Mouse (Mus musculus) lung, postnatal 10 days (tissue): ENCODE results near the gene Ppif.
A peak's percentile ranks its signal among the peaks of the same experiment; 100 is the strongest.

Experiments used
- DNase-seq: peaks from one replicate; pipeline ENCODE4 v3.0.0; 2021

The Ppif gene

DNA sequence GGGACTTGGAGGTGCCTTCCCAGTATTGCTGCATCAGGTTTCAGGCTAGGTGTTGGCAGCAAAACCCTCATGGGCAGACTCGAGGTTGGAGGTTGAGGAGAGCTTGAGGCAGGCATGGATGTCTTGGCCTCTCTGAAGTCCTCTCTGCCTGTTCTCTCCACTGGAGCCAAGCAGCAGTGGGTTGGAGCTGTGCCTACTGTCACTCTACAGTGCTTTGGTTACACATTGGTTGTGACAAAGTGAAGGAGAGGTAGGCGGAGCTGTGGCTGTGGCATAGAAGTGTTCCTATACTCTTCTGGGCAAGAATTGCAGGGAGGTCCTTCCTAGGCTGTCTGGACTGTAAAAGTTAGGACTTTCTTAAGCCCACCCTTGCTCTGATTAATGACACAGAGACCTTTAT is 2.4 kb downstream of the Ppif start:
- DNase-seq: no peak

DNA sequence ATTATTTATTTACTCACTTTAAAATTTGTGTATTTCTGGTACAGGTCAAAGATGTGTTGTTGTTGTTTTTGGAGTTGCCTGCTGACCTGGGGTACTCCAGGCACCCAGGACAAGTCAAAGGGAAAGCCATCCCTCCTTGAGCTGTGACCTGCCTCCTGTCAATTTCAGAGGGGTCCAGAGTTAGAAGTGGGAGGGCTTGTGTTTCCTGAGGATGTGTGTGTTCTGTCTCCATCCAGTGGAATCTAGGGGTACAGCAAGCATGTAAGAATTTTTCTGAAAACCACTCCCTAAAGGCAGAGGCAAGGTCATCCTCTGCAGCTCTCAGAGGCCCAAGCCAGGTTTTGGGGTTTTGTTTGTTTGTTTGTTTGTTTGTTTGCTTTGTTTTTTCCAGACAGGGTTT is 8.0 kb downstream of the Ppif start:
- DNase-seq: peak; percentile 72

DNA sequence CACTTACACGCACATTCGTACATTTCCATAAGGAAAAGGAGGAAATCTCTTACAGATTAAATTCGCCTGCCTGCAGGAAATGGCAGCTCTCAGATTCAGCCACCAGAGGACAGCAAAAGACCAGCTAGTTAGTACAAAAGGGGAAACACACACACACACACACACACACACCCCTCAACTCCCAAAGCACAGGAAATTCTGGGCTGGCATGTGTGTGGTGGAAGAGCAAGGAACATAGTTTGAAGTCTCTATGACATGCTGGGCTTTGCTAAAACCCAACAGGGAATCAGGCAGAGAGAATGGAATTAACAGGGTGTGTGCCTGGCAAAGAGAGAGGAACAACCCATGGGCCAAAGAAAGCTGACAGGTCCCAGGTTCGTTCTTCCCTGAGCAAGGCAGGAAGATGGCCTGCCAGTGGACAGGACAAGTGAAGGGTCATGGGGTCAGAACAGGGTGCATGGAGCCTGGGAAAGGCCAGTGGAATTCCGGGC is 13.8 kb downstream of the Ppif start:
- peak; percentile 89 for DNase-seq

DNA sequence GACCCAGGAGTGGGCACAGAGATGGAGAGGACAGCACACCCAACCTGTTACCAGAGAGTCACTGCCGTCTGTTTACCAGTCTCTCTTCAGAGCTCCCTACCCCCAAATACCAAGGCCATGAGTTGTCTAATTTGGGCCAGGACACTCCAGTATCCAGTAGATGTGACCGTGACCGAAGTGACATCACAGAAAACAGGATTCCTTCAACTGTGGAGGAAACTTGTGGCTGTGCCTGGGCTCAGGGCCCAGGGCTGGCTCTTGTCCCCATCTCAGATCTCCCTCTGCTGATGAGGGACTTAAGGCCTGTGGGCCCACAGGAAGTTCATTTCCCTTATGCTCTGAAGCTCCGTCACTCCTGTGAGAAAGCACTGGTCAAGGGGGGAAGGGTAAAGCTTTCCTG is 14.5 kb downstream of the Ppif start:
- peak; percentile 85 for DNase-seq

DNA sequence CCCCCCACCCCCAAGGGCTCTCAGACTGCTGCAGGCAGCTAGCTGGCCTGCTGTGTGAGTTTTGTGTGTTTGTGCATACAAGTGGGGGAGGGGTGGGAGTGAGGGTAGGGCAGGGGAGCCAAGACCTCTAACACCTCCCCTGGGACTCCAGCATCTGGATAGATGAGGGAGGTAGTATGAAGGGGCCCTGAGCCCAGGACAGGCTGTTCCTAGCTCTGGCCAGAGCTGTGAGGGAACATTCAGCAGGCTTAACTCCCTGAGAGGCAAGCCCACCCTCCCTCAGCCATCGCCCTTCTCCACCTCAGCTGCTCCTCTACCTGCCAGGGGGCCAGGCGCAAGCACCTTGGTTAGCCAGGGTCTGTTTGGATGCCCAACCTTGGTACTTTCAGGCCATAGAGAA is 15.0 kb downstream of the Ppif start:
- peak; percentile 65 for DNase-seq

DNA sequence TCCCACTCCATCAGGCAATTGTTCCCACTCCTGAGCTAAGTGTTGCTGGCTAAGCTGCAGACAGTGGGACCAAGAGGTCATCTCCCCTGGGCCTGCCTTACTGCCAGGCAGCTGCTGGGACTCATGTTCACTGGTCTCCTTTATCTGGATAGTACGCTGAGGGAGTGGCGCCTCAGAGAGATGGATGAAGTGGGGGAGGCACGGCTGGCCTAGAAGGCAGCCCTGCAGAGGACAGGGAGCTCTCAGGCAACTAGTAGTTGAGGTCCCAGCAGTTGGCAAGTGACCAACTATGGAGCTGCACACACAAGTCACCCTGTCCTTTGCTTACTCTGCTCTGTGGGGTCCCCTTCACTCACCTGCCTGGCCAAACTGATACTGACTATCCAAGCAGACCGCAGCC is 16.1 kb downstream of the Ppif start:
- DNase-seq: peak; percentile 64

DNA sequence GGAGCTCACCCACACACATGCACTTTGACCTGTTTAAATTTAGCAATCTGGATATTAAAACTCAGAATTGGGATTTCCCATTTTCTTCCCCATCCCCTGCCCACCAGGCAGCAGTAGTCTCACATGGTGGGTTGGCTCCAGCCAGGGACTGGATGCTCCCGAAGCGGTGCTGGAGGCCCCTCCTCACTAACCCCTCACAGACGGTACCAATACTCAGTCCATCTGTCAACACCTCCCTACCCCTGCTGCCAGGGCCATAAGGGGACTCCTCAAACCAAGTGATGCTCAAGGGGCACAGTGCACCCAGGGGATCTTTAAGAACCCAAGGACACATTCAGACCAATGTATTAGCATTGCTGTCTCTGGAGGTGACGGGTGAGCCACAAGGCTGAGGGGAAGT is 16.7 kb downstream of the Ppif start:
- no peak for DNase-seq

DNA sequence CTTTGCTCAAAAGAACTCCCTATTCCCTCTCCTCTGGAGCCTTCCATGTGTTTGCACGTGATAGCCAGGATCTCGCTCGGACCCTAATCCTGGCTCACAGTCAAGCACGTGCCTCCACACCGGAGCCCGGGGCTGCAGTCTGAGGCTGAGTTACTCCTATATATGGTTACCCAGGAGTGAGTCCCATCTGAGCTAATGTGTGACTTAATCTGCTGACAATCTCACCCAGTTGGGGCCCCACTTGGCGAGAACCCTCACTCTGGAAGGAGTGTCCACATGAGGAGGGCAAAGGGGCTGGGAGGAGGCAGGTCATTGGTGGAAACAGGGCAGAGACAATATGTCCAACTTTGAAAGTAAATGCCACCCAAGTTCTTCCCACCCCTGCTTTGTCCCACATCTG is 17.2 kb downstream of the Ppif start:
- no peak for DNase-seq

DNA sequence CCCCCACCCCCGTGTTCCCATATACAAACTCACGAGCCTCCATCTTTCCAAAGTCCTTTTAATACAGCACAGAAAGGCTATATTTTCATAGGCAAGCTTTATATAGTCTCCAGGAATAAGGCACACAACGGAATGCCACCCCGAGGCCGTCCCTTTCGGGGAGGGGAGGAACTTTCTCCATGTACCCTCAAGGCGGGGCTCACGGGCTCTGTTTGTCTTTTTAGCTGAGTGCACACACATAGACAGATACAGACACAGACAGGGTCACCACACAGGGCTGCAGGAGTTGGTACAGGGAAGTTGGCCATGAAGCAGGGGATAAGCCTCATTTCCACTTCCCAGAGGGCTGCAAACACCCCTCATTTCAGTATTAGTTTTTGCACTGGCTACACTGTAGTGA is 17.6 kb downstream of the Ppif start:
- no peak for DNase-seq

DNA sequence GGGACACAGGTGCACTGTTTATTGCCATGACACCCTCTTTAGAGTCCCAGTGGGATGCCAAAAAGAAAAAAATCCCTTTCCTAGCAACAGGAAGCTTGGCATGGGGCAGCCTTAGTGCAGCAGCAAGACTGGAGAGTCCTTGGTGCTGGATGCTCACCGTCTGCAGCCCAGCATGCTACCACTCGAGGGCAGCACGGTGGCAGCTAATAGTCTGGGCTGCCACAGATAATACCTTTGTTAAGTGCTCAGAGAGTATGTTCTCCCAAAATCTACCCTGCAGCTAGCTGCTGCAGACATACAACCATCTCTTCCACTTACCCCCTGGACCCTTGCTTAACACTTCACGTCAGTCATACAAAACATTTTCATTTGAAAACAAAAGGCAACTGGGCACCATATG is 19.5 kb downstream of the Ppif start:
- no peak for DNase-seq

DNA sequence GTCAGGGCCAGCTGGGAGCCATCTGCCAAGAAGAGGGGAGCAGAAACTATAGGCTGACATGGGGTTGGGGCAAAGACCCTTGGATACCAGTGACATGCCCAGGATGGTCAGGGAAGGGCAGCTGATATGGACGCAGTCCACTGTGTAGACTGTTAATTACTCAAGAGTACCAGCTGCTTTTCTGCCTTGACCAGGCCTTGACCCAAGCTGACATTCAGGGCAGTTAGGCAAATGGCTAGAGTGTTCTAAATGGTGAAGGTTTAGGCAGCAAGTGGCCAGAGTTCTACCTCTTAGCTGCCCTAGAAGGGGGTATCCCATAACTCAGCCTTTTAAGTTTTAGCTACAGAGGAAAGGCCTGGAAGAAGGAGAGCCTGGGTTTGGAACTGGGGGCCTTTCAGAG is 22.6 kb downstream of the Ppif start:
- no peak for DNase-seq

DNA sequence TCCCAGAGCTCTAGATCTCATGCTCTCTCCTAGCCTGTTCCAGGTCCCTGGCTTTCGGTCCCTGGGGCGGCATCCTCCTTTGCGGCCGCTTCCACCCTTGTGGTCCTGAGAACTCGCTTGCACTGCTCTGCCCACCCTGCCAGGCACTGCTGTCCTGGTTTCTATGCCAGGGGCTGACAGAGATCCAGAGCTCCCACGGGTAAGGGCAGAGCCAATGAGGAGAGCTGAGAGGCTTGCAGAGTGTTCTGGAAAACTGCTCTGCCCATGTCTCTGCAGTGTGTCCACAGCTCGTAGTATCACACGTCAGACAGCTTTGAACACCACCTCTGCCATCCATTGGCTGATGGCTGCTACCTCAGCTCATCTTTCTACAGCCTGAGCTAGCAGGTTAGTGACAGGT is 23.8 kb downstream of the Ppif start:
- DNase-seq: no peak

DNA sequence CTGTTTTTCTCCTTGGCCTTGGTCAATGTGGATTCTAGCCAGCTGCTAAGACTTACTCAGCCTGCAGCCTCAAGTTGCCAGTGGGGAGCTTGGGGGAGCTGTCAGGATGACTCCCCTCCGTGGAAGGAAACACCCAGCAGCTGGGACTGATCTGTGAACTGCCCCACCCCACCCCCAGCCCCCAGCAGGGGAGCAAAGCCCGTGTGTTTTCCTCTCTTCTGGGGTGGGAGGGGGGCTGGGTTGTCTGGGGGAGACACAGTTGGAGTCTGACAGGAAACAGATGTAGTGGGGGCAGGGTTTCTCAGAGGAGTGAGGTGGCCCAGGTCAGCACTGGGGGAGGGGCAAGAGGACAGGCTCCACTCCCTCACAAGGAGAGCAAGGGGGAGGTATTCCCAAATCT is 24.5 kb downstream of the Ppif start:
- DNase-seq: peak; percentile 85

DNA sequence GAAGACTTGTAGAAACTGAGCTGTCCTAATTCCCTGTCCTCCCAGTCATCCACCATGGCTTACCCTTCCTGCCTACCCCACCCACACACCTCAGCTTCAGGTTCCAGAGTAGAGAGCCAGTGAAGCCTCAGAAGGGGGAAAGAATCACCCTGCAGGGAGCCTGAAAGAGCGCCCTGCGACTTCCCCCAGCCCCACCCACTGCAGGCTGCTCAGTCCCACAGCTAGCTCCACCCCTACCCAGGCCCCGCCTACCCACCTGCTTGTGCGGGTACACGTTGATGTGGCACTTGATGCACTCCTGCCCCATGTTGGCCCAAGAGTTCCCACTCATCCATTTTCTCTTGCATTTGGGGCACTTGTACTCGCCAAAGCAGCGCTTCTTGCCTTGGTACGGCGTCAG is 25.4 kb downstream of the Ppif start:
- peak; percentile 60 for DNase-seq

DNA sequence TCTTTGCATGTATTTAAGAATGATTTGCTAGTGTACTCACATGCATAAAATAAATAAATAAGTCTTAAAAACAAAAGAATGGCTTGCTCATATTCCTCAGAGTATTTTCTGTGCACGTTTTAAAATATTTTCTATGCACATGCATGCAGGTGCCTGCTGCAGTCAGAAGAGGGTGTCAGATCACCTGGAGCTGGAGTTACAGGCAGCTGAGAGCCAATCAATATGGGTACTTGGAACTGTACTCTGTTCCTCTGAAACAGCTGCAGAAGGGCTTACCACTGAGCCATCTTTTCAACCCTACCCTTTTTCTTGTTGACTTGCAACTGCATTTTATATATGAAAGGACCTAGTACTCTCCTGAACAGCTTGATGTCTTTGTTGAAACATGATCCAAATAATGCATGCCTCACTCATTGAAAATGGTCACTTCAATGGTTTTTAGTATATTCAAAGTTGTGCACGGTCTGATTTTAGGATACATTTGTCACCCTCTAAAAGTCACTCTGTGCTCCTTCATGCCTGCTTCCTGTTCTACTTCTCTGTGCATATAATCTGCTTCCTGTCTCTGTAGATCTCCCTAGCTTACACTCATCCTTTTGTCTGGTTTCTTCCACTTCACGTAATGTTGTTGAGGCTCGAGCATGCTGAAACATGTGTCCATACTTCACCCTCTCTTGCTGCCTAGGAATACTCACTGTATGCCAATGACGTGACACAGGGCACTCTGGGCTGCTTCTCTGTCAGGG is 27.2 kb downstream of the Ppif start:
- no peak for DNase-seq

DNA sequence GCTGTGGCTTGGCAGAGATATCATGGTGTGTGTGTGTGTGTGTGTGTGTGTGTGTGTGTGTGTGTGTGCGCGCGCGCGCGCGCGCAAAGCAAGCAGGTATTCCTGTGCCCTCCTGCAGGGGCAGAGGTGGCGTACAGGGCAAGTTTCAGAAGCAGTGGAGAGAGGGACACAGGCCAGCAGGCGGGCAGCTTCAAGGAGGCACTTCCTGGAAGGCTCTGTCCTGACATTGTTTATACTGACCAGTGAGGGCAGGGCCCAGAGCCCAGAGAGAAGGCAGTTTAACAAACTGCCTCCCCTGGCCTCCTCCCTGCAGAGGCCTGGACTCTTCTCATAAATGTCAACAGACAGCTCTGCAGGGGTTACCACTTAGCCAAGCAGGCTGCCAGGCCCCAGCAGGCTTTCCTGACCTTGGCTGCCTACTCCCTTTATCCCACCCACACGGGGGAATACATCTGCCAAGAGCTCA is 31.1 kb downstream of the Ppif start:
- peak; percentile 84 for DNase-seq

DNA sequence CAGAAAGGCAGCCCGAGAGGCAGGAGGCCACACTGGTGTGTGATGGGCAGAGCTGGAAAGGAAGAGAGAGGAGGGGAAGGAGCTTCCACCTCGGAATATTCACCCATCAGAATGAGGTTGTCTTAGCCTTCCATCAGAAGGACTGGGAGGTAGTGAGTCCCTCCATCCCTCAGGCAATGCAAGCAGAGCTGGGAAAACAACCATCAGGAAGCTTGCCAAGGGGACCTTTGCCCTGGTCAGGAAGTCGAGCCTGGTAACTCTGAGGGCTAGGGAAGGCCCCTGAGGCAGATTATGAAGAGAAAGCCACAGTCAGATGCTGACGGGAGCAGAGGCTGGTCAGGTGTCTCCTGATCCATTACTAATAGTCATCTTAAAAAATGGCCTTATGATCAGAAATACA is 31.7 kb downstream of the Ppif start:
- DNase-seq: peak; percentile 47

DNA sequence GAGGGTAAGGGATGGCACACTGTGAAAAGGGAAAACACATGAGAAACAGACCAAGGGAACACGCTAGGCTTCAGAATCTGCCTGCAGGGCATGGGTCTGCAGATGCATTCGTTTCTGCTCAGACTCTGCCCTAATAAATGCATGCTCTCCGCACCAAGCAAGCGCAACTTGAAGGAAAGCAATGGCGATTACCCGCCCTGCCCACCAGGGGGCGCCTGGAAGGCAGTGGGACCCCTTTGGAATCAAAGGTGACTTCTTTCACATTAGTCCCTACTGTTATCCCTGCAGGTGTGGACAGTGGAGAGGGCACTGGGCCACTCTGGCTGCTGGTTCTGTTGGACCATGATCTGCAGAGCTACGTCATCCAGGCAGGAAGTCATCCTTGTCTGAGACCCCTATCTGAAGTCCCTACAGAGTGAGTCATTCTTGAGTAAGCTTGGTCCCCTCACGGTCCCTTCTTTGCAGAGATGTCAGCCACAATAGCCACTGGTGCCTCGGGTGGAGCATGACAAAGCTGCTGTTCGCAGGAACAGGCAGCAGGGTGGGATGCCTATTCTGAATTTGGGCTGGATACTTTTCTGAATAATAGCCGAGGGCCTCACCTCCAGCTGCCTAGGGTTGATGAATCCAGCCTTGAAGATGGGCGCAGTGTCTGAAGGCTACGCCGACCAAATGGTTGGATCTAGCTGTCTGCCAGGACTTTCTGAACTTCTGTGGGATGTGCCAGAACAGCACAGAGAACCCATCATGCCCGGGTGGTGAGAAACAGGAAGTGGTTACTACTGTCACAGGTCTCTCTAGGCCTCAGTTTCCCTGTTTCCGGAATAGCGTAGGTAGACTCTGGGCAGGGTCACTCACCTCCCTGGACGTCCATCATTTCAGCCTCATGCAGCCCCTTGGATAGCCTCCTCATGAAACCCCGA is 32.5 kb downstream of the Ppif start:
- peak; percentile 72 for DNase-seq

DNA sequence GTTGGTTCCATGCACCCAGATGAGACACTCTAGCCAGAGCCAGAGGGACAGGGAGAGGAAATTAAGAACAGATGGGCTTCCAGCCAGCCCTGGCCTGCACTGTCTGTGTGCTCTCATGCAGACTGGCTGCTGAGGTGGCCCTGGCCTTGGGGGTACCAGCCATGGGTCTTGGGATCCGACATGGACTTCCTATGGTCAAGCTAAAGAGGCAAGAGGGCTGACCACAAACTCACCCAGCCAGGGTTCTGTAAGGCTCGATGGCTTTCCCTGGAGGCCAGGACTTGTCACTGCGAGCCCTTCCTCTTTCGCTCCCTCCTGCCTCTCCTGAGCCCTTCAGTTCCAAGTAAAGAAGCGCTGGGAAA is 33.2 kb downstream of the Ppif start:
- DNase-seq: no peak

DNA sequence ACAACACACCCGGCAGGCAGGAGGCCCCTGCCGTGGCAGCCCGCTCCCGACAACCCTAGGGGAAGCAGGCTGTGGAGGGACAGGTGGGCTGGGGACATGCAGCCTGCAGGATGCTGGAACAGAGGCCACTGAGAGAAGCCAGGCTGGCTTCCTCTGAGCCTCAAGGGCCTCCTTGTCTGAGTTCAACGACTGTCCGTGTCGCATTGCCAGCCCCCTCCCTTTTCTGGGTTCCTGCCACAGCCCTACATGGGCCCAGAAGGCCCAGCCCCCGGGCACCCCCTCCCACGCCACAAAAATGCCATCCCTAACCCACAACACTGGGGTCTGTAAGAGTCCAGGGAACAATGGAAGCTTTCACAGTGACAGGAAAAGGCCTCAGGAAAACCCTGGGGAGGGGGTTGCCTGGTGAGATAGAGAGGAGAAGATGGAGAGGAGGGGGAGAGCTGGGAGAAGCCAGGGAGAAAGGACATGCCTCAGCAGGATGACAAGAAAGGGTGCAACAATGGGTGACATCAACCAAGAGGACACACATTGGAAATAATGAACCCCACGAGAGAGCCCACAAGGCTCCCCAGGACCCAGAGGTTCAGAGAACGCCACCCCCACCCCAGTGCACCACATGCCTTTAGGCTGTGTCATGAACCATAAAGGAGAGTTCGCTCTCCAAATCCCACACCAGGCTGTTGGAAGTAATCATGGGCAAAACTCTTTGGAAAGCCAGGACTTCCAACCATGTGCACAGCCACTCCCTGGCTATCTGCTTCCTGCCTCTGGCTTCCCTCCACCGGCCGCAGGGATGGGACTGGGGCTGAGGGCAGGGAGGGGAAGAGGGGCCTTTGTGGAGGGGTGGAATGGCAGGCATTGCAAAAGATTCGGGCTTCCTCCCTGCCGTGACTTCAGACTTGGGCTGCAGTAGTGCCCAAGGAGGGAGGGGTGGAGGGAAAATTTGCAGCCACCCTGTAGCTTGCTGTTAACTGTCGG is 41.1 kb downstream of the Ppif start:
- DNase-seq: peak; percentile 77

DNA sequence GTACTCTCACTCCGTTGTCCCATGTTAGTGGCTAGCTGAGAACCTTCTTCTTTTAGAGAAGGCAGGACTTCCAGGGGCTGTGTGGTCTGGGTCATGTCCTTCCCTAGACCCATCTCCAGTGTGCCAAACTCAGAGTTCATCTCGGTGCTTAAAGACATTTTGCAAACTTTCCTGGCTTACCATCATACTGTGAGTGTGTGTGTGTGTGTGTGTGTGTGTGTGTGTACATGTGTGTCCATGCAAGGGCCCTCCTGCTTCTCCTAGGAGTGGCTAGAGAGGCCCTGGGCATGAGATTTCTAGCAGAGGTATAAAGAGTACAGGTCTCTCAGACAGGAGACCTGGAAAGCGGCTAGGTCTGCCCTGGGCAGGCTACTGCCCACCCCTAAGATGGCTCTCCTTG is 42.2 kb downstream of the Ppif start:
- DNase-seq: peak; percentile 31

DNA sequence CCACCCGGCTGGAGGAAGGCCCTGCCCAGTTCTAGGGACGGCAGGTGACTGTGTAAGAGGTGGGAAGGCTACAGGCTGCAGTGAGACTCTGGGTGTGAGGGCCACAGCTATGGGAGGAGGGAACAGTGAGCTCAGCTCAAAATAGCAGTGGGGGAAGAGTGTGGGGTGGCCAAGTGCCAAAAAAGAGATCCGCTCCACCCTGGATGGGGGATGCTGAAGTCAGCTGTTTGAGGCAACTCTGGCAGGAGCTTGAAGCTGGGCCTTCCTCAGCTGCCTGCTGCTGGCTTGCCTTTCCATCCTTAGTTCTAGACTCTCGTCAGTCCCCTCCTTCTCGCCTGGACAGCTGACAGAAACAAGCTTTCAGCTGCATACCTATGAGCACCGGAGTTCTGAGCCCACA is 42.6 kb downstream of the Ppif start:
- DNase-seq: peak; percentile 91

DNA sequence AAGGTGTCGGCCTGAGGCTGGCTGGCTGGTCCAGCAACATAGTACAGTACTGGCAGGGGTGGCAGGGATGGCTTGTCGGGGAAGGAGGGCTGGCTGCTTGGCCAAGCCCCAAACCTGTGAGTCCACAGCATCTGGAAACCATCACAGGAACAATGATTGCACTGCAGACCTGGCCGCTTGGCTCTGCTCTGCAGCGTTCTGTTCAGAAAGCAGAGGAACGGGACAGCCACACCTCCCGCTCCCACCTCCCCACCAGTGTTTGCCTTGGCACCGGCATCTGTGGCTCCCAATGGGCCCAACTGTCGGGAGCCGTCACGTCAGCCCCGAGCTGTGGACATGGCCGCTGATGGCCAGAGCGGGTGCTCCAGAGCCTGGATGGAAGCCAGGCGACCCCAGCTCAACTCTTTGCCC is 44.6 kb downstream of the Ppif start:
- DNase-seq: peak; percentile 79
